Mouse (Mus musculus): ENCODE results near the gene Grm3. TPM values are rescaled to one million over a fixed set of nuclear protein-coding genes. Genes with fewer than 3 reads are reported as not detected.

Gene Grm3
- 0.22 and 0.23 TPM in 2 replicates for total RNA-seq (2021)
- long read RNA-seq, experiment 1, partial matches to known transcripts, result 0 of 1 reads
- long read RNA-seq, experiment 1, other reads (novel, unspliced or antisense), result 0 of 1 reads
- long read RNA-seq, experiment 2, partial matches to known transcripts, result 0 of 3 reads
- long read RNA-seq, experiment 2, other reads (novel, unspliced or antisense), result 3 of 3 reads

GRCm38 (mm10) chr5:9724956-9725600 lies at the start of gene Grm3:
TSS of gene Grm3 (minus strand) at chr5:9725170.
- DNase-seq, result peak; percentile 3

- DNase-seq, result no peak
These were observed 30.8 kb upstream of the Grm3 start for GRCm38 (mm10) chr5:9755751-9756150.

GRCm38 (mm10) chr5:9748184-9748583 lies 23.2 kb upstream of the Grm3 start:
- no peak for DNase-seq

GRCm38 (mm10) chr5:9744120-9744519 lies 19.1 kb upstream of the Grm3 start:
- no peak for DNase-seq

- peak; percentile 17 for DNase-seq
These were observed 765 bp upstream of the Grm3 start for GRCm38 (mm10) chr5:9725601-9726268.

GRCm38 (mm10) chr5:9724287-9724955 lies 549 bp downstream of the Grm3 start:
- no peak for DNase-seq

- no peak for DNase-seq
These were observed 3.8 kb downstream of the Grm3 start for GRCm38 (mm10) chr5:9721136-9721535.

GRCm38 (mm10) chr5:9716295-9716694 lies 8.7 kb downstream of the Grm3 start:
- DNase-seq, result no peak

- no peak for DNase-seq
These were observed 17.9 kb downstream of the Grm3 start for GRCm38 (mm10) chr5:9707096-9707495.

- no peak for DNase-seq
These were observed 21.5 kb downstream of the Grm3 start for GRCm38 (mm10) chr5:9703385-9704009.

GRCm38 (mm10) chr5:9702656-9703384 lies 22.1 kb downstream of the Grm3 start:
- no peak for DNase-seq

- no peak for DNase-seq
These were observed 32.6 kb downstream of the Grm3 start for GRCm38 (mm10) chr5:9692333-9692732.

GRCm38 (mm10) chr5:9690599-9691242 lies 34.2 kb downstream of the Grm3 start:
- DNase-seq, result no peak

GRCm38 (mm10) chr5:9690192-9690591 lies 34.8 kb downstream of the Grm3 start:
- DNase-seq, result no peak

GRCm38 (mm10) chr5:9683204-9683603 lies 41.8 kb downstream of the Grm3 start:
- DNase-seq, result no peak

GRCm38 (mm10) chr5:9669002-9669401 lies 56.0 kb downstream of the Grm3 start:
- DNase-seq, result no peak

GRCm38 (mm10) chr5:9663416-9663815 lies 61.6 kb downstream of the Grm3 start:
- no peak for DNase-seq

GRCm38 (mm10) chr5:9661870-9662589 lies 62.9 kb downstream of the Grm3 start:
- DNase-seq, result no peak

GRCm38 (mm10) chr5:9638612-9639011 lies 86.4 kb downstream of the Grm3 start:
- no peak for DNase-seq

- DNase-seq, result peak; percentile 5
These were observed 97.8 kb downstream of the Grm3 start for GRCm38 (mm10) chr5:9627220-9627619.

GRCm38 (mm10) chr5:9624396-9624795 lies 100.6 kb downstream of the Grm3 start:
- no peak for DNase-seq

Measured in adrenal gland, postnatal 14 days (tissue).